Mouse (Mus musculus) liver, embryonic 15.5 days (tissue): ENCODE measurements around the gene Slc39a1. TPM values are rescaled to one million over a fixed set of nuclear protein-coding genes. Genes with fewer than 3 reads are reported as not detected.

Source experiments
- ATAC-seq: fragments of 200-750 bp; cut with Nextera tagmentation; 2 replicates; pipeline ENCODE4 v1.8.0; 2017; ENCODE audit warnings: moderate number of reproducible peaks, mild to moderate bottlenecking, moderate library complexity; ENCODE audit not compliant: insufficient read depth
- H3K27ac ChIP-seq: fragments of 300-500 bp; sonication (generic); replicated peaks from 2 replicates; pipeline ENCODE4 v1.5.1; 2015; ENCODE audit warnings: mild to moderate bottlenecking, inconsistent platforms
- H3K27me3 ChIP-seq: fragments of 300-500 bp; sonication (generic); 2 replicates; pipeline ENCODE4 v1.6.1; 2015; ENCODE audit warnings: mild to moderate bottlenecking, inconsistent platforms
- H3K36me3 ChIP-seq: fragments of 300-500 bp; sonication (generic); replicated peaks from 2 replicates; pipeline ENCODE4 v1.6.1; 2015; ENCODE audit warnings: moderate library complexity, mild to moderate bottlenecking, inconsistent platforms
- H3K4me1 ChIP-seq: fragments of 300-500 bp; sonication (generic); replicated peaks from 2 replicates; pipeline ENCODE4 v1.6.1; 2015; ENCODE audit warnings: inconsistent platforms
- H3K4me2 ChIP-seq: fragments of 300-500 bp; sonication (generic); 2 replicates; pipeline ENCODE4 v1.6.1; 2015; ENCODE audit warnings: moderate library complexity, mild to moderate bottlenecking, inconsistent platforms
- H3K4me3 ChIP-seq: fragments of 300-500 bp; sonication (generic); replicated peaks from 2 replicates; pipeline ENCODE4 v1.5.1; 2015; ENCODE audit warnings: mild to moderate bottlenecking, inconsistent platforms
- H3K9ac ChIP-seq: fragments of 300-500 bp; sonication (generic); 2 replicates; pipeline ENCODE4 v1.6.1; 2015; ENCODE audit warnings: moderate library complexity, mild to moderate bottlenecking, inconsistent platforms
- H3K9me3 ChIP-seq: fragments of 300-500 bp; sonication (generic); replicated peaks from 2 replicates; pipeline ENCODE4 v1.6.1; 2016; ENCODE audit warnings: inconsistent platforms
- WGBS: fragments of 180-500 bp; shearing (Covaris S2); methylation state at CpG from one replicate; pipeline ENCODE4 v1.1.7; 2015; ENCODE audit warnings: mixed read lengths; ENCODE audit not compliant: insufficient replicate concordance; 5-methylcytosine and 5-hydroxymethylcytosine counted together
- polyA plus RNA-seq: library from polyadenylated mRNA; unstranded; fragments of >200 nt; fragmentation: Nextera tagmentation; extraction: Ambion mirVana; gene quantifications from 2 replicates; pipeline ENCODE4 v1.2.1, GENCODE M21; 2015

Slc39a1 gene
- polyA plus RNA-seq, 1 experiment from 2014 or later = 28.1 TPM

DNA sequence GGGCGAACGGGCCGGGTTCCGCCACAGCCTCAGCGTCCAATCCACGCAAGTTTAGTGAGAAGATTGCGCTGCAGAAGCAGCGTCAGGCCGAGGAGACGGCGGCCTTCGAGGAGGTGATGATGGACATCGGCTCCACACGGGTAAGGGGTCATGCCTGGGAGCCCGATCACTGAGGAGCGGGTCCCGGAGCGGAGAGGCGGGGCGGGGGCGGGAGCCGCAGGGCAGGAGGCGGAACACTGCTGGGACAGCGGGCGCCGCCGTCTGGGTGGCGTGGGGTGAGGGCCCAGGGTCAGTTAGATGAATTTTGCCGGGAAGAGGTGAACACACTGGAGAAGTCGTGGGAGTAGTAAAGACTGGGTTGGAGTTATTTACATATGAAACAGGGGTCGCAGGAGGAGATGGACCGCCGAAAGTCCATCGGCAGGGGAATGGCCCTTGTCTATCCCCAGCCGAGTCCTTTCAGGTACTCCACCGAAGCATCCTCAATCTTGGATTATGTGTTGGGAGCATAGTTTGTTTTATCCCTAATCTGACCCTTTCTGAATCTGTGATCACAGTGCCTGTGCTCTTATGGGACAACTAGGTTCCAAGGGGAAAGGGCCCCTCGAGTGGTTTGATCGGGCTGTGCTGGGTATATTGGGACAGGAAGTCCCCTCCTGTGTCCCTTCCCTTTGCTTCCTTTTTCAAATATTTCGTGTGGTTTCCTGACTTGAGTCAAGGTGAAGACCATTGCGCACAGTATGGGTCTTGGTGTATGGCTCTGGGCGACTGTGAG is 6.6 kb downstream of the Slc39a1 start:
- peak overlapping the region; percentile 86 for H3K4me2 ChIP-seq
- peaks cover 34% of the 10 kb centered on the region for H3K36me3 ChIP-seq
- peak; percentile 70 for ATAC-seq
- peak overlapping the region; percentile 86 for H3K27ac ChIP-seq
- H3K4me3 ChIP-seq = peak overlapping the region; percentile 87
- no peaks in the 10 kb centered on the region for H3K9me3 ChIP-seq
- WGBS = under 1% methylated on average over 41 of the region's 41 CpGs
- H3K9ac ChIP-seq = peak overlapping the region; percentile 82
- no peaks in the 10 kb centered on the region for H3K27me3 ChIP-seq
- H3K4me1 ChIP-seq = peaks cover 29% of the 10 kb centered on the region

DNA sequence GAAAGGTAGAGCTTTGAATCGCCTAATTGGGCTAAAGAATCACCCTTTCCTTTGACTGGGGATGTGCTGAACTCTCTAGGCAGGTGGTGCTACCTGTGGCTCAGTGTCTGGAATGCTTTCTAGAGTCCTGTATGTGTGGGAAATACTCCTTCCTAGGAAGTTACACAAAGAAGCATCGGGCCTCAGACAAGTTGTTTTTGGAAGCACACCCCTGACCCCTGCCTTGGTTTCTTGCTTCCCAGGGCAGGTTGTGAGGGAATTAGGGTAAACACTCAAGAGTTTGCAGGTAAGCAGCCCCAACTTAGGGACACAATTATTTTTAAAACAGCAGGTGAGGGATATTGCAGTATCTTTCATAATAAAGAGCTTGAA is 7.2 kb downstream of the Slc39a1 start:
- 24% methylated on average over 2 of the region's 2 CpGs for WGBS
- H3K9me3 ChIP-seq = no peaks in the 10 kb centered on the region
- H3K36me3 ChIP-seq = peaks cover 40% of the 10 kb centered on the region
- H3K27me3 ChIP-seq = no peaks in the 10 kb centered on the region
- H3K4me2 ChIP-seq = peak overlapping the region; percentile 86
- peaks cover 29% of the 10 kb centered on the region for H3K4me1 ChIP-seq
- H3K27ac ChIP-seq = peak overlapping the region; percentile 86
- no peak for ATAC-seq
- H3K9ac ChIP-seq = peak overlapping the region; percentile 82
- peak overlapping the region; percentile 87 for H3K4me3 ChIP-seq

DNA sequence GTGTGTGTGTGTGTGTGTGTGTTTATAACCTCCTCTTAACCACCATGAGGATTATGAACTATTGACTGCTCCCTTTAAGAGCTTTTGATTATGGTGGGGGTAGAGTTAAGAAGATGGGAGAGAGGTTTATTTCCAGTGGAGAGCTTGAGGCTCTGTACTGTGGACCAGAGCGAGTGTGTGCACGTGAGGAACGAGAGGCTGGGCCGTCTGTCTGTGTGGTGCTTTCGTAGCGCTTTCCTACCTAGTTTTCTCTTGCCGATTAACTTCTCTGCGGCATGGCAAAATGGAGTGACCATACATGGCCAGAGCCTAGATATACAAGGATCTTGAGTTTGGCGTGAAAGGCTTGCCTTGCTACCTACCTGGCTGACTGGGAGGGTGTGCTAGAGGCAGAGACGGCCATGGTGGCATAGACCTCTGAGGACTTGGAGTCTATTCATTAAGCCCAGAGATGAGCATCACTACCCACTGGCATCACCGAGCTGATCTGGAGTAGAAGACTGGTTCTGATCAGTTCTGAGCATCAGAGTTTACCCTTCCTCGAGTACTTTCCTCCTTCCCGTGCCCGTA is 7.9 kb downstream of the Slc39a1 start:
- Histone ChIP-seq H3K36me3 (peaks cover 41% of the 10 kb centered on the region), H3K9ac (no peak overlapping the region), H3K27me3 (no peaks in the 10 kb centered on the region), H3K4me1 (peaks cover 27% of the 10 kb centered on the region), H3K27ac (no peak overlapping the region), H3K4me2 (peak overlapping the region; percentile 86; the same call in 1 of the 2 replicates), H3K4me3 (no peak overlapping the region), H3K9me3 (no peaks in the 10 kb centered on the region)
- WGBS = 85% methylated on average over 14 of the region's 14 CpGs
- no peak for ATAC-seq

DNA sequence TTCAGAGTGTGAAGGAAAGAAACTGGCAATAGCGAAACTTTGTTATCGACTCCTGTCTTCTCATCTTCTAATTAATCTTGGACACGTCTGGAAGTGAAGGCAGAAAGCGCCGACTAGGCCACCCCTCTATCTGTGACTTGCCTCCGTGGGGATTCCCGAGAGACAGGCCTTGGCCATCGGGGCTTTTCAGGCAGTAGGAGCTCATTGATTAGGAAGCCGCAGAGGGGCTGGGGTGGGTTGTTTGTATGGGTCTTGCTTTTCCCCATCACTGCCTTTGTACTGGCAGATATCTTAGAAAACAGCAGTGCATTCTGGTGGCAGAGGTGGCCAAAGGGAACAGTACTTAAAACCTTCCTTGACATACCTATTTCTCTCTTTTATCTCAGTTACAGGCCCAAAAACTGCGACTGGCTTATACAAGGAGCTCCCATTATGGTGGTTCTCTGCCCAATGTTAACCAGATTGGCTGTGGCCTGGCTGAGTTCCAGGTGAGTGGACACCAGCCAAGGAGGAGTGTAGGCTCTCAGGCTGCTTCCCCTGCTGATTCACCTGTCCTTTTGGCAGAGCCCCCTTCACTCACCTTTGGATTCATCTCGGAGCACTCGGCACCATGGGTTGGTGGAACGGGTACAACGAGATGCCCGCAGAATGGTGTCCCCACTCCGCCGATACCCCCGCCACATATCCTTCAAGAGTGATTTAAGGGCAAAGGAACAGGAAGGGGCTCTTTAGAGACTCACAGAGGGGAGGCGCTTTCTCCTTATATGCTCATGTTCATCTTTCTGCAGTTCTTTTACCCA is 9.0 kb downstream of the Slc39a1 start:
- Histone ChIP-seq H3K36me3 (peaks cover 42% of the 10 kb centered on the region), H3K27me3 (no peaks in the 10 kb centered on the region), H3K4me1 (peaks cover 26% of the 10 kb centered on the region), H3K9ac (no peak overlapping the region), H3K4me2 (no peak overlapping the region), H3K27ac (no peak overlapping the region), H3K9me3 (no peaks in the 10 kb centered on the region), H3K4me3 (no peak overlapping the region)
- ATAC-seq = no peak
- 85% methylated on average over 19 of the region's 19 CpGs for WGBS

DNA sequence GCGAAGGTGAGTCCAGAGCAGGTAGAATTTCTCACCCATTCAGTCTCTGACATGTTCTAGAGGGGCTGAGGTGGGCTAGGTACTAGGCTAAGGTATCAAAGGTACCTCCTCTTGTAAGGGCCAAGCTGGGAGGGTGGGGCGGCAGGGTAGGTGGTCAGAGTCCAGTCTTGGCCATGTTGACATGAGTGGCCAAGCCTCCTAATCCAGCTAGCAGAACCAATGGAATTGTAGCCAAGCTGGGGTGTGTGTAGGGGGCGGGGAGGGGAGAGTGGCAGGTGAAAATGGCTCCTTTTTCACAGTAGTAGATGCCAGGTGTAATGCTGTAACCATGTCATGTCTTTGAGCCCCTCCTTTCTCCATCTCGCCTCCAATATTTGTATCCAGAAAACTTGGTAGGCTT is 10.5 kb downstream of the Slc39a1 start:
- ATAC-seq = no peak
- Histone ChIP-seq H3K27ac (no peak overlapping the region), H3K4me2 (no peak overlapping the region), H3K36me3 (peaks cover 58% of the 10 kb centered on the region), H3K9ac (no peak overlapping the region), H3K4me3 (no peak overlapping the region), H3K27me3 (no peaks in the 10 kb centered on the region), H3K9me3 (no peaks in the 10 kb centered on the region), H3K4me1 (peaks cover 26% of the 10 kb centered on the region)
- WGBS = 66% methylated on average over 4 of the region's 4 CpGs

DNA sequence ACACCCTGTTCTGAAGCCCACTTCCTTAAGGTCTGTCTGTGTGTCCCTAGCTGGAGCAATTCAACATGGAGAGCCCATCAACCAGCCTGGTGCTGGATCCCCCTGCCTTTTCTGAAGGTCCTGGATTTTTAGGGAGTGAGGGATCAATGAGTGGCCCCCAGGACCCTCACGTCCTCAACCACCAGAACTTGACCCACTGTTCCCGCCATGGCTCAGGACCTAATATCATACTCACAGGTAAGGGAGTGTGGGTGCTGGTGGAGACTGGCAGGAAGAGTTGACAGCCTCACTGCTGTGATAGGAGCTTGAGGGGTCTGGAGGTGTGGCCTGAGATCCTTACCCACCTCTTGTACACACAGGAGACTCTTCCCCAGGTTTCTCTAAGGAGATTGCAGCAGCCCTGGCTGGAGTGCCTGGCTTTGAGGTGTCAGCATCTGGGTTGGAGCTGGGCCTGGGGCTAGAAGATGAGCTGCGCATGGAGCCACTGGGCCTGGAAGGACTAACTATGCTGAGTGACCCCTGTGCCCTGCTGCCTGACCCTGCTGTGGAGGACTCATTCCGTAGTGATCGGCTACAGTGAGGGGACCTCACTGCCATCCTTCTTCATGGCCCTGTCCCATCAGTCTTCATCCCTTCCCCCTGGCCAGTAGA is 15.3 kb downstream of the Slc39a1 start:
- peaks cover 39% of the 10 kb centered on the region for H3K4me1 ChIP-seq
- WGBS = 76% methylated on average over 5 of the region's 5 CpGs
- no peak overlapping the region for H3K27ac ChIP-seq
- ATAC-seq = no peak
- H3K27me3 ChIP-seq = no peaks in the 10 kb centered on the region
- H3K4me2 ChIP-seq = no peak overlapping the region
- H3K36me3 ChIP-seq = peaks cover 52% of the 10 kb centered on the region
- no peak overlapping the region for H3K4me3 ChIP-seq
- no peak overlapping the region for H3K9ac ChIP-seq
- H3K9me3 ChIP-seq = no peaks in the 10 kb centered on the region

DNA sequence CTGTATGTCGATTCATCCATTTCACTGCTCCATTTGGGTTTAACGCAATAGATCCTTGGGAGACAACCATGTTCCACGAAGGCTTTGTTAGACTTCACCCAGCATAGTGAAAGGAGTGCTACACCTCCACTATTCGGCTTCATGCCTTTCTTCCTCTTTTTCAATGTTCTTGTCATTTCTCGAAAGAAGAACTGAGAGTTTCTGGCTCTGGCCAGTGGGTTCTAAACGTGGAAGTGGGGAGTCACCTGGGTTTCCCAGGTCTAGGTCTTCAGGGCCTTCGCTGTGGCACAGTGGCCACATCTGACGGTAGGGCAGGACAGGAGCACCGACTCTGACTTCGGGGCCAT is 16.7 kb downstream of the Slc39a1 start:
- H3K36me3 ChIP-seq = peaks cover 42% of the 10 kb centered on the region
- H3K9ac ChIP-seq = peak overlapping the region; percentile 83
- no peaks in the 10 kb centered on the region for H3K9me3 ChIP-seq
- 20% methylated on average over 10 of the region's 10 CpGs for WGBS
- ATAC-seq = no peak
- H3K4me3 ChIP-seq = peak overlapping the region; percentile 89
- peaks cover 44% of the 10 kb centered on the region for H3K4me1 ChIP-seq
- no peaks in the 10 kb centered on the region for H3K27me3 ChIP-seq
- peak overlapping the region; percentile 95 for H3K27ac ChIP-seq
- peak overlapping the region; percentile 97 for H3K4me2 ChIP-seq

DNA sequence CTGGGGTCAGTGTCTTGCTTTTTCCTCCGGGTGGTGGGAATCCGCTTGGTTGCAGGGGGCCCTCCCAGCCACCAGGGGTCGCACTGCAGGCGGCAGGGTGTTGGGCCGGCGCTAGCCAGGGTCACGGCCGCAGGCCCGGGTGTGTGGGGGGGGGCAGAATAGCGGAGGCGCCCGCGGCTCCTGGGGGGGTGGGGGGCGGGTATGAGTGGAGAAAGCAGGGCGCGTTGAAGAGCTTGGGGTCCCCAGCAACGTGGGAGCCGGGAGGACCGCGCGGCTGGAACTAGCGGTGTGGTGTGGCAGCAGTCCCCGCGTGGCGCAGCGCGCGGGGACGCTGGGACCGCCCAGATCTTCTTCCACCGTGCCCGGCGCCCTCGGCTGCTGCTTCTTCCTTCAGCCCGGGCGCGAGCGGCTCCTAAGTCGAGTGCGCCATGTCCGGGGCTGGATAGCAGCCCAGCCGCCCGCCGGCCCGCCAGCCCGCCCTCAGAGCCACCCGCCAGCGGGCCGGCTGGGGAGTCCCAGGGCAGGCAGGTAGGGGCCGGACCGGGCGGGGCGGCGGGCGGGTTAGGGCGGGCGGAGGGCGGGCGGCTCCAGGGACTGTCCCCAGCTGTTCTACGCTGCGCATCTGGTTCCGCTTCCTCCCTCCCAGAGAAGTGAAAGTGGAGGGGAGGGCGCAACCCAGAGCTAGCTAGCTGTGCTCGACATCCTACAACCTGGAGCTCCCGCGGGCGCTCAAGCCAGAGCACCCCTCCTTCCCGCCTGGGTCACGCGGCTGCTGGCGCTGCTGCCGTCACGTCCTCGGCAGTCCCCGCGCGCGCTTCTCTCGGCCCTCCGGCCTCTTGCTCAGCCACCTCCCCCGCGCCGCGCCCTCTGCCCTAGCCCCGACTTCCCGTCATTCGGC is 17.3 kb downstream of the Slc39a1 start, which contains the start of gene Dennd4b:
Gene Dennd4b (plus strand): TSS at position 152 of the 898 bp plus-strand sequence.
- Histone ChIP-seq H3K9ac (peak within 1 kb of the TSS; percentile 83), H3K9me3 (no peaks in the 10 kb centered on the region), H3K4me2 (peak within 1 kb of the TSS; percentile 97), H3K4me1 (peaks cover 44% of the 10 kb centered on the region), H3K36me3 (peaks cover 36% of the 10 kb centered on the region), H3K27me3 (no peaks in the 10 kb centered on the region), H3K27ac (peak within 1 kb of the TSS; percentile 95), H3K4me3 (peak within 1 kb of the TSS; percentile 89)
- ATAC-seq = peak; percentile 95
- under 1% methylated on average over 87 of the region's 87 CpGs for WGBS

DNA sequence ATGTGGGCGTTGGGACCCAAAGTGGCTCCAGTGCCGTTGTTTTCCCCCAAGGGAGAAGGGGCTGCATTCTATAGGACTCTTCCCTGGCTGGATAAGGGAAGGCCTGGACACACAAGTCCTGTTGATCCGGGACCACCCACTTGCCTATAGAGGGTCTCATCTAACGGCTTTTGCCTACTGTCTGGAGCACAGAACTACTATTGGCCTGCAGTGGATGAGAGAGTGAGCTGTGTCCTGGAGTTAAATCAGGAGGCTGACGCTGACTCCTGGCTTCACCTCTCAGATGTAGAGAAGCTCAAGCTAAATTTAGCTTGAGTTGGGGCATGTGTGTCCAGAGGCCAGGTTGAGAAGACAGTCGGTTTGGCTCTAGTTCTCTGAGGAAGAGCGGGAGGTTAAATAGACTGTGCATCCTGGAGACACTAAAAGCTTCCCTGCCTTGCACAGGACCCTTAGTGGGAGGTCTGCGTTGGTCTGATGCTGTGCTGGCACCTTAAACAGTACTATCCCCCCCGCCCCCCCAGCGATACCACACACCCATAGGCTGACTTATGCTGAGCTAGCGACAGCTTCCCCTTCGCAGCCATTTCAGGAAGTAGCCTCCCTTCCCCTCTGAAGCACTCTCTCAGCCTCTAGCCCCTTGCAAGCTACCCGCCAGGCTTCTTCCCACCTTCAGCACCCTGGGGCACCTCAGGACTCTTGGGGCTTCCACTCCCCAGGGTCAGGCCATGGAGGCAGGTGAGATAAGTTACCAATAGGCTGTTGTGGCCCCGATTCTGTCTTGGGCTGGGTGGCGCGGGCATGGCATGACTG is 18.2 kb downstream of the Slc39a1 start:
- WGBS = 5% methylated on average over 16 of the region's 16 CpGs
- H3K9ac ChIP-seq = peak overlapping the region; percentile 83
- H3K27me3 ChIP-seq = no peaks in the 10 kb centered on the region
- H3K9me3 ChIP-seq = no peaks in the 10 kb centered on the region
- H3K36me3 ChIP-seq = peaks cover 32% of the 10 kb centered on the region
- peak overlapping the region; percentile 89 for H3K4me3 ChIP-seq
- peak overlapping the region; percentile 97 for H3K4me2 ChIP-seq
- H3K27ac ChIP-seq = peak overlapping the region; percentile 95
- H3K4me1 ChIP-seq = peaks cover 44% of the 10 kb centered on the region
- ATAC-seq = peak; percentile 1; the same call in 1 of the 2 replicates
